Mouse (Mus musculus) small intestine, adult 2 months (tissue): ENCODE data around the gene Ipo7.
"Not testable (repeated sequence)": the region's sequence is repeated elsewhere in the genome, so short reads cannot be mapped to it uniquely, and the experiment has no call there.

ENCODE experiments used
- CTCF ChIP-seq: fragments of 200-500 bp; IDR thresholded peaks from 2 replicates; pipeline ENCODE4 v1.5.1; 2012; ENCODE audit warnings: low read depth, mild to moderate bottlenecking, control low read depth, inconsistent platforms, low read length, moderate library complexity, mixed read lengths; ENCODE audit not compliant: insufficient replicate concordance, insufficient read length; ENCODE audit errors: extremely low read depth
- POLR2A ChIP-seq: fragments of 200-500 bp; IDR thresholded peaks from 2 replicates; pipeline ENCODE4 v1.6.1; 2012; ENCODE audit warnings: low read depth, mild to moderate bottlenecking, control low read depth, inconsistent platforms, low read length, moderate library complexity

GRCm38 (mm10) chr7:109977131-109977530 is 40.9 kb upstream of the Ipo7 start:
- TF ChIP-seq CTCF = peak; percentile 21; the same call in 1 of the 2 replicates
- TF ChIP-seq POLR2A = not testable (repeated sequence)
